Mouse (Mus musculus) limb, embryonic 11.5 days (tissue): Measurements from ENCODE around the gene Cenpl. TPM values are rescaled to one million over a fixed set of nuclear protein-coding genes. Genes with fewer than 3 reads are reported as not detected.

ENCODE experiments used
- ATAC-seq: fragments of 200-750 bp; cut with Nextera tagmentation; 2 replicates; pipeline ENCODE4 v1.8.0; 2017; ENCODE audit warnings: low read depth; ENCODE audit not compliant: insufficient number of reproducible peaks, low FRiP score, low TSS enrichment
- DNase-seq: peaks from one replicate; pipeline ENCODE4 v3.0.0-alpha.2; 2015; ENCODE audit warnings: low spot score
- H3K27ac ChIP-seq: fragments of 300-500 bp; sonication (generic); replicated peaks from 2 replicates; pipeline ENCODE4 v1.5.1; 2014; ENCODE audit warnings: low read depth, mild to moderate bottlenecking, low read length
- H3K27me3 ChIP-seq: fragments of 300-500 bp; sonication (generic); 2 replicates; pipeline ENCODE4 v1.6.1; 2014; ENCODE audit warnings: mild to moderate bottlenecking, low read length, mixed read lengths; ENCODE audit not compliant: control insufficient read depth, insufficient read depth
- H3K36me3 ChIP-seq: fragments of 300-500 bp; sonication (generic); 2 replicates; pipeline ENCODE4 v1.6.1; 2014; ENCODE audit warnings: mild to moderate bottlenecking, low read length, moderate library complexity, mixed read lengths; ENCODE audit not compliant: control insufficient read depth, insufficient read depth
- H3K4me1 ChIP-seq: fragments of 300-500 bp; sonication (generic); 2 replicates; pipeline ENCODE4 v1.6.1; 2014; ENCODE audit warnings: low read length, mixed read lengths; ENCODE audit not compliant: control insufficient read depth, insufficient read depth
- H3K4me2 ChIP-seq: fragments of 300-500 bp; sonication (generic); 2 replicates; pipeline ENCODE4 v1.6.1; 2014; ENCODE audit warnings: low read depth, mild to moderate bottlenecking, moderate library complexity; ENCODE audit not compliant: severe bottlenecking
- H3K4me3 ChIP-seq: fragments of 300-500 bp; sonication (generic); 2 replicates; pipeline ENCODE4 v1.5.1; 2014; ENCODE audit warnings: low read depth, low read length
- H3K9ac ChIP-seq: fragments of 300-500 bp; sonication (generic); 2 replicates; pipeline ENCODE4 v1.6.1; 2014; ENCODE audit warnings: mild to moderate bottlenecking, low read length
- H3K9me3 ChIP-seq: fragments of 300-500 bp; sonication (generic); 2 replicates; pipeline ENCODE4 v1.6.1; 2016; ENCODE audit warnings: low read length; ENCODE audit not compliant: control insufficient read depth
- WGBS: fragments of 180-500 bp; shearing (Covaris S2); extraction: QIAGEN DNeasy Blood & Tissue Kit; methylation state at CpG from one replicate; pipeline ENCODE4 v1.1.7; 2014; 5-methylcytosine and 5-hydroxymethylcytosine counted together
- polyA plus RNA-seq: library from polyadenylated mRNA; unstranded; fragments of >200 nt; fragmentation: Nextera tagmentation; extraction: Ambion mirVana; gene quantifications from 2 replicates; pipeline ENCODE4 v1.2.1, GENCODE M21; 2014

The Cenpl gene
- polyA plus RNA-seq, 1 experiment from 2014 or later: 44.8 TPM

- Histone ChIP-seq H3K27ac (peak within 1 kb of the TSS; percentile 74), H3K4me1 (no peaks in the 10 kb centered on the region; the same call in 1 of the 2 replicates), H3K9ac (peak within 1 kb of the TSS; percentile 94), H3K4me2 (peak within 1 kb of the TSS; percentile 78), H3K9me3 (no peaks in the 10 kb centered on the region), H3K27me3 (no peaks in the 10 kb centered on the region), H3K4me3 (peak within 1 kb of the TSS; percentile 83), H3K36me3 (peaks cover 7% of the 10 kb centered on the region; the same call in 1 of the 2 replicates)
- under 1% methylated on average over 67 of the region's 76 CpGs for WGBS
- peak; percentile 92 for ATAC-seq
- peak; percentile 99 for DNase-seq
Observed at GRCm38 (mm10) chr1:161034435-161035280, 35.9 kb upstream of the Cenpl start, which contains the start of gene Zbtb37. Gene Zbtb37 (minus strand): TSS chr1:161034849.

DNA sequence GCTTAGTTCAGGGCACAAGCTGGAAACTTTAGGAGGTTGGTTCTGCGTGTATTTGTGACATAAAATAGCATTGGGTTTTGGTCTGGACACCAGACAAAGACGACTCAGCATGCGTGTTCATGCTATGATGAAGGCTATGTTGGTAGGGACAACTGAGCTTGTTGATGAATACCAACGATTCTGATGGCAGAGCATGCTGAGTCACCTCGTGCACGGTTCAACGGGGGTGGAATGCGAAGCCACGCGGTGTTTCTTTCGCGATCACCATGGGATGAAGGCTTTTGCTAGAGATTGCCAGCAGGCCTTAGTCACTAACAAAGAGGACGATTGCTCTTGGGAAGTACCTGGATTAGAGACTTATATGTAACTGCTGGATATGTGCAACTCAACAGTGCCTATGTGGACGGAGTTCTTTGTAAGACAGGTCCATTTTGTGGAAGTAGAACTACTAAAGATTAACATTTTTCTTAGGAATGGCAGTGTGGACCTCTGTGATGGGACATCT lies 35.2 kb upstream of the Cenpl start:
- Histone ChIP-seq H3K36me3 (peaks cover 6% of the 10 kb centered on the region; the same call in 1 of the 2 replicates), H3K4me2 (peak overlapping the region; percentile 78), H3K4me3 (peak overlapping the region; percentile 83), H3K27me3 (no peaks in the 10 kb centered on the region), H3K9me3 (no peaks in the 10 kb centered on the region), H3K27ac (peak overlapping the region; percentile 74), H3K4me1 (no peaks in the 10 kb centered on the region; the same call in 1 of the 2 replicates), H3K9ac (peak overlapping the region; percentile 94)
- peak; percentile 22; the same call in 1 of the 2 replicates for ATAC-seq
- DNase-seq: no peak
- WGBS: under 1% methylated on average over 14 of the region's 14 CpGs

GRCm38 (mm10) chr1:161035786-161036404 lies 34.6 kb upstream of the Cenpl start:
- Histone ChIP-seq H3K4me3 (peak overlapping the region; percentile 83), H3K27ac (peak overlapping the region; percentile 74), H3K36me3 (peaks cover 6% of the 10 kb centered on the region; the same call in 1 of the 2 replicates), H3K4me1 (no peaks in the 10 kb centered on the region; the same call in 1 of the 2 replicates), H3K4me2 (peak overlapping the region; percentile 78), H3K27me3 (no peaks in the 10 kb centered on the region), H3K9me3 (no peaks in the 10 kb centered on the region), H3K9ac (peak overlapping the region; percentile 94)
- ATAC-seq (no peak), DNase-seq (peak; percentile 48)
- 0% methylated on average over 6 of the region's 6 CpGs for WGBS

GRCm38 (mm10) chr1:161036411-161036841 lies 34.1 kb upstream of the Cenpl start:
- Histone ChIP-seq H3K4me1 (no peaks in the 10 kb centered on the region; the same call in 1 of the 2 replicates), H3K4me3 (peak overlapping the region; percentile 83), H3K9ac (peak overlapping the region; percentile 94), H3K27ac (peak overlapping the region; percentile 74), H3K27me3 (no peaks in the 10 kb centered on the region), H3K36me3 (peaks cover 6% of the 10 kb centered on the region; the same call in 1 of the 2 replicates), H3K4me2 (peak overlapping the region; percentile 78), H3K9me3 (no peaks in the 10 kb centered on the region)
- ATAC-seq: no peak
- under 1% methylated on average over 5 of the region's 5 CpGs for WGBS
- DNase-seq: peak; percentile 50

DNA sequence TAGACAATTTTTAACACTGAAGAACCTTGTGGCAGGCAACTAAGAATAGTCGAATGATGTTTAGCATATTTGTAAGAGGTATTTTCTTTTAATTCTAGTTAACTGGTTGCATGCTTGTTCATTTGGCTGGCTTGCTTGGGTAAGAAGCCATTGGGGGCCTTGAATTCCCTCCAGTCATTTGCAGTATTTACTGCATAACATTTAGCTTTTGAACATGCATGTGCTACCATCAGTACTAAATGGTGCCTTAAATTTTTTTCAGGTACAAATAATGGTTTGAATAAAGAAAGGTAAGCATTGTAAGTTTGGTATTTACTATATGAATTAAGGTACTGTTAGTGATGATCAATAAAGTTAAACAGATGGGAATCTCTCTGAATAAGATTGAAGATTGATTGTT lies 33.5 kb upstream of the Cenpl start:
- H3K36me3 ChIP-seq: peaks cover 6% of the 10 kb centered on the region; the same call in 1 of the 2 replicates
- no peaks in the 10 kb centered on the region; the same call in 1 of the 2 replicates for H3K4me1 ChIP-seq
- no peak for DNase-seq
- no peaks in the 10 kb centered on the region for H3K9me3 ChIP-seq
- H3K4me2 ChIP-seq: peak overlapping the region; percentile 78
- H3K27me3 ChIP-seq: no peaks in the 10 kb centered on the region
- H3K27ac ChIP-seq: no peak overlapping the region
- 2% methylated on average over 1 of the region's 1 CpGs for WGBS
- peak overlapping the region; percentile 94 for H3K9ac ChIP-seq
- no peak for ATAC-seq
- H3K4me3 ChIP-seq: peak overlapping the region; percentile 83

- no peak overlapping the region for H3K27ac ChIP-seq
- H3K27me3 ChIP-seq: no peaks in the 10 kb centered on the region
- WGBS: 24% methylated on average over 3 of the region's 3 CpGs
- H3K4me3 ChIP-seq: peak overlapping the region; percentile 83
- peak overlapping the region; percentile 34 for H3K4me2 ChIP-seq
- no peaks in the 10 kb centered on the region; the same call in 1 of the 2 replicates for H3K4me1 ChIP-seq
- DNase-seq (no peak), ATAC-seq (no peak)
- peak overlapping the region; percentile 22; the same call in 1 of the 2 replicates for H3K9ac ChIP-seq
- H3K36me3 ChIP-seq: peaks cover 6% of the 10 kb centered on the region; the same call in 1 of the 2 replicates
- H3K9me3 ChIP-seq: no peaks in the 10 kb centered on the region
Observed at GRCm38 (mm10) chr1:161037599-161037998, 32.9 kb upstream of the Cenpl start.

DNA sequence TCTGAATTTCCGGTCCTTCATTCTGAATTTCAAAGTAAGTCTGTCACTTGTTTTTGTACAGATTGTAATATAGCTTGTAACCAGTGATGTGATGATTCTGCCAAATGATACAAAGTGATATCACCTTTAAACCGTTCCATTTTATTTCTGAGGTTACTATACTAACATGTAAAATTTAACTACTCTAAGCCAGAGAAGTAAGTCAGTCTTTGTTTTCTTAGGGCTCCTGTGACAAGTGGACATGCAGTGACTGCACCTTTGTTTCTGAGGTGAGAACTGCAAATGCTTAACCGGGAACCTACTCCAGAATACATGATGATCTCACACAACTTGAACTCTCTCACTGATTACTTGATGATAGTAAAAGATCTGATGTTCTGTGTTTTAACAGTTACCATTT lies 32.5 kb upstream of the Cenpl start:
- Histone ChIP-seq H3K4me2 (peak overlapping the region; percentile 34; the same call in 1 of the 2 replicates), H3K36me3 (peaks cover 6% of the 10 kb centered on the region; the same call in 1 of the 2 replicates), H3K4me1 (no peaks in the 10 kb centered on the region; the same call in 1 of the 2 replicates), H3K4me3 (no peak overlapping the region; the same call in 1 of the 2 replicates), H3K9ac (no peak overlapping the region), H3K27me3 (no peaks in the 10 kb centered on the region), H3K9me3 (no peaks in the 10 kb centered on the region), H3K27ac (no peak overlapping the region)
- WGBS: 41% methylated on average over 3 of the region's 3 CpGs
- DNase-seq (no peak), ATAC-seq (no peak)
